Comparison of ENCODE assay signal across 14 mouse cellular contexts in genomic region chr12:69524337-69525035, GRCm38 (mm10). TPM values are rescaled to one million over a fixed set of nuclear protein-coding genes. Genes with fewer than 3 reads are reported as not detected.
DNase-seq lines count a peak whose midpoint lies in the region; ATAC-seq and TF ChIP-seq lines count a peak whose summit lies in the region.
"Had no signal": no experiment of that assay in that cellular context is flagged by ENCODE, and none has a peak within 500 bp of the region (broad histone marks: within the 10 kb centered on the region; RNA-seq: fewer than 3 reads in every experiment).

No protein-coding gene starts in this region.

- no peaks in the 10 kb centered on the region for H3K9me3 ChIP-seq in kidney, postnatal 0 days (replicated peaks; ENCODE audit: low read length)
- H3K9me3 ChIP-seq in embryonic facial prominence, embryonic 13.5 days, result no peaks in the 10 kb centered on the region
- H3K9me3 ChIP-seq: hindbrain, embryonic 13.5 days had no signal

- no peaks in the 10 kb centered on the region for H3K4me1 ChIP-seq in kidney, postnatal 0 days (replicated peaks; ENCODE audit: insufficient read depth, low read length)
- 0 out of 2 replicates have a peak, but pooled peaks cover 7% of the 10 kb centered on the region for H3K4me1 ChIP-seq in embryonic facial prominence, embryonic 13.5 days
- H3K4me1 ChIP-seq: hindbrain, embryonic 13.5 days had no signal

- 0 out of 2 replicates have a peak, but pooled peaks have one; percentile 4 for TF ChIP-seq CTCF in kidney, postnatal 0 days (IDR thresholded peaks at IDR 0.05; ENCODE audit: low read depth)

- DNase-seq in cerebellum, postnatal 4 days (ENCODE audit: low spot score in 2 of 2), result no peak
- peak; percentile 28 for DNase-seq in kidney, postnatal 0 days (ENCODE audit: low spot score)
- DNase-seq in kidney, adult 8-10 months, result no peak
- DNase-seq in cerebellum, adult 18-20 months, result peak; percentile 56 to 63
- no peak for DNase-seq in right cerebral cortex, postnatal 4 days
- DNase-seq: kidney, postnatal 36 days; liver; thymus, postnatal 14 days had no signal

- H3K27me3 ChIP-seq in kidney, postnatal 0 days (ENCODE audit: insufficient read depth, low read length), result no peaks in the 10 kb centered on the region
- H3K27me3 ChIP-seq in embryonic facial prominence, embryonic 13.5 days, result no peaks in the 10 kb centered on the region
- H3K27me3 ChIP-seq: hindbrain, embryonic 13.5 days had no signal

- no peak overlapping the region for H3K4me3 ChIP-seq in kidney, postnatal 0 days (replicated peaks; ENCODE audit: low read depth, low read length)
- H3K4me3 ChIP-seq in embryonic facial prominence, embryonic 13.5 days, result no peak overlapping the region
- H3K4me3 ChIP-seq: hindbrain, embryonic 13.5 days; myocyte had no signal

- 39% methylated on average over 12 of the region's 12 CpGs for WGBS in kidney, postnatal 0 days
- WGBS in embryonic facial prominence, embryonic 13.5 days, result 51% methylated on average over 12 of the region's 12 CpGs

- no peak overlapping the region for H3K4me2 ChIP-seq in kidney, postnatal 0 days (ENCODE audit: low read length)
- H3K4me2 ChIP-seq in embryonic facial prominence, embryonic 13.5 days, result no peak overlapping the region
- H3K4me2 ChIP-seq: hindbrain, embryonic 13.5 days had no signal

- H3K27ac ChIP-seq in kidney, postnatal 0 days, result no peak overlapping the region
- 0 out of 2 replicates have a peak overlapping the region, but pooled peaks have one; percentile 11 for H3K27ac ChIP-seq in embryonic facial prominence, embryonic 13.5 days
- H3K27ac ChIP-seq: hindbrain, embryonic 13.5 days had no signal

- no peaks in the 10 kb centered on the region for H3K36me3 ChIP-seq in kidney, postnatal 0 days (ENCODE audit: insufficient read depth, low read length)
- H3K36me3 ChIP-seq in embryonic facial prominence, embryonic 13.5 days, result no peaks in the 10 kb centered on the region
- H3K36me3 ChIP-seq: hindbrain, embryonic 13.5 days had no signal

- peak; percentile 82 for ATAC-seq in cerebellum, adult (ENCODE audit: insufficient number of reproducible peaks, low FRiP score, low TSS enrichment)
- no peak; the same call in 1 of the 2 replicates for ATAC-seq in kidney, postnatal 0 days (replicated peaks; ENCODE audit: low FRiP score, low read depth)
- no peak for ATAC-seq in embryonic facial prominence, embryonic 13.5 days (ENCODE audit: insufficient number of reproducible peaks, insufficient read depth, low FRiP score, low TSS enrichment, low read depth)
- ATAC-seq in megakaryocyte progenitor cell, adult 5-6 weeks (replicated peaks; ENCODE audit: poor library complexity), result no peak
- ATAC-seq: forebrain, embryonic 14.5 days had no signal

- H3K9ac ChIP-seq in kidney, postnatal 0 days (ENCODE audit: low read depth, low read length), result no peak overlapping the region
- no peak overlapping the region for H3K9ac ChIP-seq in embryonic facial prominence, embryonic 13.5 days
- H3K9ac ChIP-seq: hindbrain, embryonic 13.5 days had no signal

RNA-seq across cellular contexts. Expression of gene Vcpkmt, which starts 58.3 kb away (rescaled TPM):
- polyA plus RNA-seq in kidney, postnatal 0 days (2015; fragmentation: Nextera tagmentation; extraction: Ambion mirVana), result 20.8 and 21.5 TPM in 2 replicates
- 30.8 and 36.9 TPM in 2 replicates for polyA plus RNA-seq in embryonic facial prominence, embryonic 13.5 days (2015; fragmentation: Nextera tagmentation; extraction: Ambion mirVana)
- 15.0 and 15.3 TPM in 2 replicates for total RNA-seq in megakaryocyte progenitor cell, adult 5-6 weeks (2015)
- total RNA-seq in megakaryocyte progenitor cell, adult 5-6 weeks (2017), result 10.5 and 17.5 TPM in 2 replicates

Comparison
In these comparisons a context has a peak if more than half of its experiments do, and no peak if none do; other contexts are left out.
1. DNase-seq: peak in kidney, postnatal 0 days (single experiment) and cerebellum, adult 18-20 months (2 of 2); none in cerebellum, postnatal 4 days (0 of 2), kidney, adult 8-10 months (0 of 2) and right cerebral cortex, postnatal 4 days (single experiment).